Mouse (Mus musculus) liver, embryonic 15.5 days (tissue): ENCODE results near the gene Brd3. TPM values are rescaled to one million over a fixed set of nuclear protein-coding genes. Genes with fewer than 3 reads are reported as not detected.
"Not testable (repeated sequence)": the region's sequence is repeated elsewhere in the genome, so short reads cannot be mapped to it uniquely, and the experiment has no call there.

ENCODE experiments used
- ATAC-seq: fragments of 200-750 bp; cut with Nextera tagmentation; 2 replicates; pipeline ENCODE4 v1.8.0; 2017; ENCODE audit warnings: moderate number of reproducible peaks, mild to moderate bottlenecking, moderate library complexity; ENCODE audit not compliant: insufficient read depth
- H3K27ac ChIP-seq: fragments of 300-500 bp; sonication (generic); replicated peaks from 2 replicates; pipeline ENCODE4 v1.5.1; 2015; ENCODE audit warnings: mild to moderate bottlenecking, inconsistent platforms
- H3K27me3 ChIP-seq: fragments of 300-500 bp; sonication (generic); 2 replicates; pipeline ENCODE4 v1.6.1; 2015; ENCODE audit warnings: mild to moderate bottlenecking, inconsistent platforms
- H3K36me3 ChIP-seq: fragments of 300-500 bp; sonication (generic); replicated peaks from 2 replicates; pipeline ENCODE4 v1.6.1; 2015; ENCODE audit warnings: moderate library complexity, mild to moderate bottlenecking, inconsistent platforms
- H3K4me1 ChIP-seq: fragments of 300-500 bp; sonication (generic); replicated peaks from 2 replicates; pipeline ENCODE4 v1.6.1; 2015; ENCODE audit warnings: inconsistent platforms
- H3K4me2 ChIP-seq: fragments of 300-500 bp; sonication (generic); 2 replicates; pipeline ENCODE4 v1.6.1; 2015; ENCODE audit warnings: moderate library complexity, mild to moderate bottlenecking, inconsistent platforms
- H3K4me3 ChIP-seq: fragments of 300-500 bp; sonication (generic); replicated peaks from 2 replicates; pipeline ENCODE4 v1.5.1; 2015; ENCODE audit warnings: mild to moderate bottlenecking, inconsistent platforms
- H3K9ac ChIP-seq: fragments of 300-500 bp; sonication (generic); 2 replicates; pipeline ENCODE4 v1.6.1; 2015; ENCODE audit warnings: moderate library complexity, mild to moderate bottlenecking, inconsistent platforms
- H3K9me3 ChIP-seq: fragments of 300-500 bp; sonication (generic); replicated peaks from 2 replicates; pipeline ENCODE4 v1.6.1; 2016; ENCODE audit warnings: inconsistent platforms
- whole genome bisulfite sequencing: fragments of 180-500 bp; shearing (Covaris S2); methylation state at CpG from one replicate; pipeline ENCODE4 v1.1.7; 2015; ENCODE audit warnings: mixed read lengths; ENCODE audit not compliant: insufficient replicate concordance; 5-methylcytosine and 5-hydroxymethylcytosine counted together
- polyA plus RNA-seq: library from polyadenylated mRNA; unstranded; fragments of >200 nt; fragmentation: Nextera tagmentation; extraction: Ambion mirVana; gene quantifications from 2 replicates; pipeline ENCODE4 v1.2.1, GENCODE M21; 2015

Brd3 gene
- polyA plus RNA-seq, 1 experiment from 2014 or later = 22.9 TPM

GRCm38 (mm10) chr2:27510706-27511105, 3.2 kb upstream of the Brd3 start:
- no peak overlapping the region for H3K4me2 ChIP-seq
- no peak overlapping the region for H3K4me3 ChIP-seq
- H3K9me3 ChIP-seq = no peaks in the 10 kb centered on the region
- WGBS = 85% methylated on average over 7 of the region's 7 CpGs
- H3K4me1 ChIP-seq = peaks cover 55% of the 10 kb centered on the region
- ATAC-seq = no peak
- no peaks in the 10 kb centered on the region for H3K36me3 ChIP-seq
- H3K27ac ChIP-seq = no peak overlapping the region
- H3K27me3 ChIP-seq = no peaks in the 10 kb centered on the region
- no peak overlapping the region for H3K9ac ChIP-seq

- ATAC-seq, H3K9ac ChIP-seq, H3K9me3 ChIP-seq, H3K36me3 ChIP-seq, H3K4me2 ChIP-seq, H3K27me3 ChIP-seq, H3K27ac ChIP-seq, H3K4me3 ChIP-seq: not testable (repeated sequence)
- H3K4me1 ChIP-seq = peaks cover 54% of the 10 kb centered on the region
- WGBS = 36% methylated on average over 4 of the region's 4 CpGs
These were observed 804 bp downstream of the Brd3 start for GRCm38 (mm10) chr2:27506658-27507057.

GRCm38 (mm10) chr2:27505539-27505938, 1.9 kb downstream of the Brd3 start:
- 26% methylated on average over 6 of the region's 6 CpGs for WGBS
- no peak for ATAC-seq
- no peaks in the 10 kb centered on the region for H3K27me3 ChIP-seq

GRCm38 (mm10) chr2:27504113-27504885, 3.2 kb downstream of the Brd3 start:
- Histone ChIP-seq H3K36me3 (no peaks in the 10 kb centered on the region), H3K9me3 (no peaks in the 10 kb centered on the region), H3K9ac (no peak overlapping the region), H3K4me3 (no peak overlapping the region), H3K27me3 (no peaks in the 10 kb centered on the region), H3K4me2 (no peak overlapping the region), H3K4me1 (peaks cover 53% of the 10 kb centered on the region), H3K27ac (peak overlapping the region; percentile 51; the same call in 1 of the 2 replicates)
- 32% methylated on average over 7 of the region's 7 CpGs for WGBS
- ATAC-seq = peak; percentile 57; the same call in 1 of the 2 replicates

More at GRCm38 (mm10) chr2:27505539-27505938, 1.9 kb downstream of the Brd3 start:
- Histone ChIP-seq H3K9me3 (no peaks in the 10 kb centered on the region), H3K9ac (no peak overlapping the region; the same call in 1 of the 2 replicates), H3K36me3 (no peaks in the 10 kb centered on the region), H3K4me2 (no peak overlapping the region), H3K27ac (peak overlapping the region; percentile 33; the same call in 1 of the 2 replicates), H3K4me3 (no peak overlapping the region), H3K4me1 (peaks cover 53% of the 10 kb centered on the region)

- no peak for ATAC-seq
- no peaks in the 10 kb centered on the region for H3K36me3 ChIP-seq
- H3K27me3 ChIP-seq = no peaks in the 10 kb centered on the region
- no peaks in the 10 kb centered on the region for H3K4me1 ChIP-seq
- H3K9ac ChIP-seq = no peak overlapping the region
- peak overlapping the region; percentile 44 for H3K4me2 ChIP-seq
- H3K4me3 ChIP-seq = peak overlapping the region; percentile 28
- H3K9me3 ChIP-seq = no peaks in the 10 kb centered on the region; the same call in 1 of the 2 replicates
- 66% methylated on average over 23 of the region's 23 CpGs for WGBS
- no peak overlapping the region for H3K27ac ChIP-seq
These were observed 11.0 kb downstream of the Brd3 start for GRCm38 (mm10) chr2:27496391-27497028.

GRCm38 (mm10) chr2:27493971-27494370, 13.5 kb downstream of the Brd3 start:
- H3K27ac ChIP-seq = no peak overlapping the region
- no peak overlapping the region for H3K4me2 ChIP-seq
- H3K9ac ChIP-seq = no peak overlapping the region
- no peaks in the 10 kb centered on the region; the same call in 1 of the 2 replicates for H3K9me3 ChIP-seq
- no peak overlapping the region for H3K4me3 ChIP-seq
- 81% methylated on average over 3 of the region's 3 CpGs for WGBS
- no peaks in the 10 kb centered on the region for H3K36me3 ChIP-seq
- no peaks in the 10 kb centered on the region for H3K27me3 ChIP-seq
- H3K4me1 ChIP-seq = no peaks in the 10 kb centered on the region; the same call in 1 of the 2 replicates
- ATAC-seq = no peak

- Histone ChIP-seq H3K36me3 (no peaks in the 10 kb centered on the region), H3K9me3 (no peaks in the 10 kb centered on the region; the same call in 1 of the 2 replicates), H3K27me3 (no peaks in the 10 kb centered on the region), H3K4me3 (no peak overlapping the region), H3K4me2 (no peak overlapping the region), H3K4me1 (peaks cover 12% of the 10 kb centered on the region), H3K9ac (no peak overlapping the region), H3K27ac (no peak overlapping the region)
- no peak for ATAC-seq
- 13% methylated on average over 2 of the region's 2 CpGs for WGBS
These were observed 16.5 kb downstream of the Brd3 start for GRCm38 (mm10) chr2:27490939-27491338.

- Histone ChIP-seq H3K27ac (no peak overlapping the region), H3K4me2 (no peak overlapping the region), H3K27me3 (no peaks in the 10 kb centered on the region), H3K9me3 (no peaks in the 10 kb centered on the region), H3K9ac (no peak overlapping the region), H3K4me3 (no peak overlapping the region), H3K4me1 (peaks cover 12% of the 10 kb centered on the region), H3K36me3 (no peaks in the 10 kb centered on the region)
- no peak for ATAC-seq
- WGBS = 45% methylated on average over 1 of the region's 1 CpGs
These were observed 19.1 kb downstream of the Brd3 start for GRCm38 (mm10) chr2:27488362-27488761.

GRCm38 (mm10) chr2:27487336-27488049, 20.0 kb downstream of the Brd3 start:
- H3K9ac ChIP-seq = no peak overlapping the region
- H3K9me3 ChIP-seq = no peaks in the 10 kb centered on the region
- no peaks in the 10 kb centered on the region for H3K27me3 ChIP-seq
- peak overlapping the region; percentile 24; the same call in 1 of the 2 replicates for H3K27ac ChIP-seq
- H3K4me1 ChIP-seq = peaks cover 14% of the 10 kb centered on the region
- no peak overlapping the region for H3K4me2 ChIP-seq
- no peaks in the 10 kb centered on the region for H3K36me3 ChIP-seq
- 36% methylated on average over 3 of the region's 4 CpGs for WGBS
- peak; percentile 66 for ATAC-seq
- no peak overlapping the region for H3K4me3 ChIP-seq

GRCm38 (mm10) chr2:27486725-27487124, 20.7 kb downstream of the Brd3 start:
- no peak overlapping the region; the same call in 1 of the 2 replicates for H3K4me2 ChIP-seq
- no peaks in the 10 kb centered on the region for H3K36me3 ChIP-seq
- H3K9me3 ChIP-seq = no peaks in the 10 kb centered on the region
- no peak for ATAC-seq
- no peak overlapping the region for H3K9ac ChIP-seq
- H3K4me1 ChIP-seq = peaks cover 14% of the 10 kb centered on the region
- 35% methylated on average over 4 of the region's 4 CpGs for WGBS
- H3K27ac ChIP-seq = peak overlapping the region; percentile 24; the same call in 1 of the 2 replicates
- no peak overlapping the region for H3K4me3 ChIP-seq
- no peaks in the 10 kb centered on the region for H3K27me3 ChIP-seq
